Mouse (Mus musculus) heart, embryonic 16.5 days (tissue): ENCODE measurements around the gene Cplx1. TPM values are rescaled to one million over a fixed set of nuclear protein-coding genes. Genes with fewer than 3 reads are reported as not detected.

Experiments
- ATAC-seq: fragments of 200-750 bp; cut with Nextera tagmentation; replicated peaks from 2 replicates; pipeline ENCODE4 v1.8.0; 2017; ENCODE audit warnings: moderate number of reproducible peaks; ENCODE audit not compliant: insufficient read depth, low FRiP score; ENCODE audit errors: extremely low read depth
- H3K27ac ChIP-seq: fragments of 300-500 bp; sonication (generic); 2 replicates; pipeline ENCODE4 v1.5.1; 2014; ENCODE audit warnings: mild to moderate bottlenecking, low read length, control low read depth, moderate library complexity
- H3K27me3 ChIP-seq: fragments of 300-500 bp; sonication (generic); 2 replicates; pipeline ENCODE4 v1.6.1; 2014; ENCODE audit warnings: low read length, mixed read lengths; ENCODE audit not compliant: control insufficient read depth, insufficient read depth
- H3K36me3 ChIP-seq: fragments of 300-500 bp; sonication (generic); 2 replicates; pipeline ENCODE4 v1.6.1; 2014; ENCODE audit not compliant: control insufficient read depth, insufficient read depth
- H3K4me1 ChIP-seq: fragments of 300-500 bp; sonication (generic); 2 replicates; pipeline ENCODE4 v1.6.1; 2014; ENCODE audit warnings: low read length, mixed read lengths; ENCODE audit not compliant: control insufficient read depth, insufficient read depth
- H3K4me2 ChIP-seq: fragments of 300-500 bp; sonication (generic); 2 replicates; pipeline ENCODE4 v1.6.1; 2014; ENCODE audit warnings: low read depth, mild to moderate bottlenecking, control low read depth, low read length
- H3K4me3 ChIP-seq: fragments of 300-500 bp; sonication (generic); 2 replicates; pipeline ENCODE4 v1.5.1; 2014; ENCODE audit warnings: mild to moderate bottlenecking, control low read depth, low read length
- H3K9ac ChIP-seq: fragments of 300-500 bp; sonication (generic); 2 replicates; pipeline ENCODE4 v1.6.1; 2014; ENCODE audit warnings: low read length, control low read depth
- H3K9me3 ChIP-seq: fragments of 300-500 bp; sonication (generic); replicated peaks from 2 replicates; pipeline ENCODE4 v1.6.1; 2016; ENCODE audit warnings: low read length; ENCODE audit not compliant: control insufficient read depth
- WGBS: fragments of 180-500 bp; shearing (Covaris S2); extraction: QIAGEN DNeasy Blood & Tissue Kit; methylation state at CpG from one replicate; pipeline ENCODE4 v1.1.7; 2014; 5-methylcytosine and 5-hydroxymethylcytosine counted together
- polyA plus RNA-seq: library from polyadenylated mRNA; unstranded; fragments of >200 nt; fragmentation: Nextera tagmentation; extraction: Ambion mirVana; gene quantifications from 2 replicates; pipeline ENCODE4 v1.2.1, GENCODE M21; 2015

Cplx1 gene
- 0.36 and 0.59 TPM in 2 replicates for polyA plus RNA-seq

DNA sequence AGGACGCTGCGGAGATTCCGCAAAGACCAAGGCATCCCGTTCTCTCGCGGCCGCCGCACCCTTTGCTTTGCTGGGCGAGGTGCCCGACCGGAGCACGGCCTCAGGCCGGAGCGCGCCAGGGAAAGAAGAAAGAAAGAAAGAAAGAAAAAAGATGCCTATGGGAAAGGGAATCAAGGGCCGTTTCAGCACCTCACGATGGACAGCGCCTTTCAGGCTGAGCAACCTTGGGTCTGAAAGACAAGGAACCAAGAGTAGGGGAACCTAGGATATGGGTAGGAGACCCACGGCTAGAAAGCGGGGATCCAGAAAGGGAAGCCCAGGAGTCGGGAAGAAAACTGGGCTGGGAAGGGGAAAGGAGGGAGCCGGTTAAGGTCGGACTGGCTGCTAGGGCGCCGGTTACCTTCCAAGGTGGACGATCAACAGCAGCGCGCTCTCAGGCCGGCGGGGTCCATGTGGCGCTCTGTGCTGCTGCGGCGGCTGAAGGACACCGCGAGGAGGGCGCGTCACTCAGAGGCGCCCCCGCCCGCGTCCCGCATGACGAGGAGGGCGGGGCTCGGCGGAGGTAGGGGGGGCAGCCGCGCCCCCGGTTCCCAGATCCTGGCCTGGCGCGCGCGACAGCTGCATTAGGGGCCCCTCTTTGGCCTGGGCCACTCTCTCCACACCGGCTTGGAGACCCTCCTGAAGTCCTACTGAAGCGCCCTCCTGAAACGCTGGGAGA is at the start of gene Cplx1:
Cplx1 (minus strand) TSS at position 536 of the 718 bp plus-strand sequence.
- H3K9me3 ChIP-seq: no peaks in the 10 kb centered on the region
- peak; percentile 55; the same call in 1 of the 2 replicates for ATAC-seq
- no peak within 1 kb of the TSS for H3K9ac ChIP-seq
- peak within 1 kb of the TSS; percentile 66 for H3K4me2 ChIP-seq
- peaks cover 34% of the 10 kb centered on the region for H3K27me3 ChIP-seq
- H3K27ac ChIP-seq: no peak within 1 kb of the TSS
- H3K4me3 ChIP-seq: peak within 1 kb of the TSS; percentile 30
- 1% methylated on average over 56 of the region's 56 CpGs for WGBS
- peaks cover 11% of the 10 kb centered on the region; the same call in 1 of the 2 replicates for H3K4me1 ChIP-seq
- no peaks in the 10 kb centered on the region for H3K36me3 ChIP-seq

DNA sequence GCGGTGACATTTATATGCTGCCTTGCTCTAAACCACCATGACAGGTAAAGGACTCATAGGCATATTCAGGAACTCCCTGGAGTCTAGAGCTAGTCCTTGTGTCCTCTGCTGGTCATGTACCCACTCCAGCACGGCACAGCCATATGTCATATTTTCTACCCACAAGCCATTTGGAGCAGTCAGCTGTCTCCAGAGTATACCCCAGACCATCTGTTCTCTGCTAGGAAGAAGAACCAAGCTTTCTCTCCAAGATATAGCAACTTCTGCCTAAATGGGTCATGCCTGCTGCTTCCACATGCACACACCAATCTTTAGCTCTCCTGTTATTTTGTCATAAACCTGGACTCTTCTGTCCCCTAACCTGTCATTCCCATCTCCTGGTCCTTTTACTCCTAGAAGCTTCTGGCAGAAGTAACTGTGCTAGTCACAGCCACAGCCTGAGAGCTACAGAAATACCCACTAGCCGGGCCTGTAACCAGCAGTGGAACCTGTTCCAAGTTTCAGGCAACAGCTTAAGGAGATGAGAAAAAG is 31.6 kb upstream of the Cplx1 start:
- 89% methylated on average over 3 of the region's 3 CpGs for WGBS
- Histone ChIP-seq H3K4me1 (no peaks in the 10 kb centered on the region), H3K4me2 (no peak overlapping the region), H3K9ac (no peak overlapping the region), H3K27ac (no peak overlapping the region), H3K9me3 (no peaks in the 10 kb centered on the region), H3K4me3 (no peak overlapping the region), H3K36me3 (peaks cover 63% of the 10 kb centered on the region), H3K27me3 (no peaks in the 10 kb centered on the region)
- ATAC-seq: no peak

- H3K4me2 ChIP-seq: no peak overlapping the region
Observed at GRCm38 (mm10) chr5:108573054-108573453, 23.2 kb upstream of the Cplx1 start.

DNA sequence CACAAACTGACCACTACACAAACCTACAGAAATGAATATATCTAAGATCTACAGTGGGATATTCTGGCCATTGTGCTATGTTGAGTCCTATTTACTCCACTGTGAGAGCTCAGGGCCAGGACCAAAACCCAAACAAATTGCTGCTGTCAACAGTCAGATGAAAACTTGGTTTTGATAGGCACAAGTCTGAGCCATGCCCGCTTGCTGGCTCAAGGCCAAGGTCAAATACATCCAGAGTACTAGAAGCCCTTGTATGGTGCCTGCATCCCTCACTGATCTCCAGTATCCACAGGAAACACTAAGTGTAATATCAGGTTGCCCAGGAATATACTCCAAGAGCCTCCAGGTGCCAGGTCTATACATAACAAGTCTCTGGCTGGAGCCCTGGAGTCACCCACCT is 21.2 kb upstream of the Cplx1 start:
- Histone ChIP-seq H3K4me3 (no peak overlapping the region), H3K27ac (no peak overlapping the region), H3K4me1 (no peaks in the 10 kb centered on the region), H3K4me2 (no peak overlapping the region), H3K27me3 (no peaks in the 10 kb centered on the region), H3K9me3 (no peaks in the 10 kb centered on the region), H3K9ac (no peak overlapping the region), H3K36me3 (peaks cover 59% of the 10 kb centered on the region)
- 70% methylated on average over 1 of the region's 1 CpGs for WGBS
- no peak for ATAC-seq

More at GRCm38 (mm10) chr5:108573054-108573453, 23.2 kb upstream of the Cplx1 start:
- Histone ChIP-seq H3K9ac (no peak overlapping the region), H3K4me3 (no peak overlapping the region), H3K27me3 (no peaks in the 10 kb centered on the region), H3K27ac (no peak overlapping the region), H3K9me3 (no peaks in the 10 kb centered on the region), H3K36me3 (peaks cover 69% of the 10 kb centered on the region), H3K4me1 (no peaks in the 10 kb centered on the region)
- 94% methylated on average over 6 of the region's 6 CpGs for WGBS
- ATAC-seq: no peak

GRCm38 (mm10) chr5:108567104-108567503 is 17.3 kb upstream of the Cplx1 start:
- H3K9ac ChIP-seq: no peak overlapping the region
- H3K27me3 ChIP-seq: no peaks in the 10 kb centered on the region
- no peaks in the 10 kb centered on the region for H3K9me3 ChIP-seq
- no peak overlapping the region for H3K4me2 ChIP-seq
- no peak overlapping the region for H3K27ac ChIP-seq
- no peak for ATAC-seq
- H3K4me1 ChIP-seq: no peaks in the 10 kb centered on the region
- 84% methylated on average over 2 of the region's 2 CpGs for WGBS
- H3K4me3 ChIP-seq: no peak overlapping the region
- H3K36me3 ChIP-seq: peaks cover 38% of the 10 kb centered on the region

GRCm38 (mm10) chr5:108566523-108566922 is 16.7 kb upstream of the Cplx1 start:
- Histone ChIP-seq H3K27me3 (no peaks in the 10 kb centered on the region), H3K4me3 (no peak overlapping the region), H3K9ac (no peak overlapping the region), H3K9me3 (no peaks in the 10 kb centered on the region), H3K36me3 (peaks cover 35% of the 10 kb centered on the region), H3K27ac (no peak overlapping the region), H3K4me1 (no peaks in the 10 kb centered on the region), H3K4me2 (no peak overlapping the region)
- no peak for ATAC-seq
- WGBS: 88% methylated on average over 4 of the region's 4 CpGs

DNA sequence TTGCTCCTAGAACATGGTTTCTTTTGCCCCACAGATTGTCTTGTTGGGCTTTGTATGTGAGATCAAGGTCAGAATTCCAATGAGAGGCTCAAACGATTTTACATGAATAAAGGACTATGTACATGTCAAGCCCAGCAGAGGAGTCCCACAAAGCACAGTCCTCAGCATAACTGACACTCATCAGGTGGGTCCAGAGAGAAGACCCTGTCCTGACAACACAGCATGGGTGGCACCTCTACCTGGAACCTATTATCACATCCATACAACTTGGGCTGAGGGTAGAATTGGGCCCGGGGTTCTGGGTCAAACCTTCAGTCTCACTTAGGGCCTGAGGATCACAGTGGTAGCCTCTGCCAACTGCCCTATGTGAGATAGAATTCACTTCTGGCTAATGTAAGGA is 15.6 kb upstream of the Cplx1 start:
- no peaks in the 10 kb centered on the region for H3K9me3 ChIP-seq
- WGBS: 81% methylated on average over 2 of the region's 2 CpGs

DNA sequence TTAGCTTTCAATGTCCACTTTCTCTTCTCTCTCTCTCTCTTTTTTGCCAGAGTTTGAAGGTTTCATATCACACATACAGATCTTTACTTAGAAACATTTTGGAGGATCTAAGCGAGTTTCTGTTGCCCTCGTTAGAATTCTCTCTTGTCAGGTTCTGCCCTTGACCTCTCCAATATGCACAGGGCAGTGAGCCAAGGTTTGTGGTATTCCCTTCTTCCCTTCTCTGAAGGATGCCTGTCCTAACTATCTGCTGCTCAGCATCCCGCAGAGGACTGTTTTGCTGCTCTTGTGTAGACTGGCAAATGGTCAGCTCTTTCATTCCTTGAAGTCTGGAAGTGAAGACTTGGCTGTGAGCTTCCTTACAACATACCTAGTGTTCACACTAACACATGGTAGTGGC is 14.5 kb upstream of the Cplx1 start:
- H3K36me3 ChIP-seq: peaks cover 17% of the 10 kb centered on the region
- no peak overlapping the region for H3K9ac ChIP-seq
- no peak overlapping the region for H3K4me2 ChIP-seq
- no peaks in the 10 kb centered on the region for H3K9me3 ChIP-seq
- no peak overlapping the region for H3K4me3 ChIP-seq
- no peaks in the 10 kb centered on the region for H3K4me1 ChIP-seq
- H3K27me3 ChIP-seq: no peaks in the 10 kb centered on the region
- no peak overlapping the region for H3K27ac ChIP-seq
- ATAC-seq: no peak
- WGBS: 64% methylated on average over 3 of the region's 3 CpGs

More for the DNA sequence above, 15.6 kb upstream of the Cplx1 start:
- no peaks in the 10 kb centered on the region for H3K27me3 ChIP-seq
- no peak overlapping the region for H3K4me2 ChIP-seq
- H3K27ac ChIP-seq: no peak overlapping the region
- peaks cover 28% of the 10 kb centered on the region for H3K36me3 ChIP-seq
- ATAC-seq: no peak
- H3K9ac ChIP-seq: no peak overlapping the region
- no peak overlapping the region for H3K4me3 ChIP-seq
- H3K4me1 ChIP-seq: no peaks in the 10 kb centered on the region

- Histone ChIP-seq H3K36me3 (no peaks in the 10 kb centered on the region), H3K27me3 (no peaks in the 10 kb centered on the region), H3K27ac (no peak overlapping the region), H3K4me3 (no peak overlapping the region), H3K4me1 (no peaks in the 10 kb centered on the region), H3K9ac (no peak overlapping the region), H3K4me2 (no peak overlapping the region), H3K9me3 (no peaks in the 10 kb centered on the region)
- no peak for ATAC-seq
- 82% methylated on average over 2 of the region's 2 CpGs for WGBS
Observed at GRCm38 (mm10) chr5:108562483-108562882, 12.7 kb upstream of the Cplx1 start.
